ENCODE assay signal across 16 mouse cellular contexts in genomic region chr7:46313486-46313885, GRCm38 (mm10).
A peak's percentile ranks its signal among the peaks of the same experiment; 100 is the strongest.
DNase-seq lines count a peak whose midpoint lies in the region.
"Had no signal": no experiment of that assay in that cellular context is flagged by ENCODE, and none has a peak within 500 bp of the region (broad histone marks: within the 10 kb centered on the region; RNA-seq: fewer than 3 reads in every experiment).

No protein-coding gene starts in this region.

- peak; percentile 13 for DNase-seq in adrenal gland, adult 2 months
- DNase-seq in adrenal gland, adult 8-10 months = no peak
- peak; percentile 33 for DNase-seq in ES-CJ7 (ENCODE audit: low read depth, low spot score)
- peak; percentile 19 for DNase-seq in embryo, embryonic 10.5 days (ENCODE audit: low spot score)
- peak; percentile 28 for DNase-seq in forelimb bud, embryonic 11.5 days (ENCODE audit: low read depth, low spot score)
- DNase-seq in layer of hippocampus, adult 11-12 months (ENCODE audit: low spot score) = no peak
- no peak for DNase-seq in ovary, postnatal 10 days (ENCODE audit: low spot score)
- DNase-seq: cerebellum, adult 8-10 months; cerebellum, postnatal 36 days; gastrocnemius, postnatal 14 days; heart, adult 11 months; heart, postnatal 10 days; liver; lung, postnatal 36 days; right cerebral cortex, postnatal 4 days; thymus, postnatal 25 days had no signal

Comparison
In these comparisons a context has a peak if more than half of its experiments do, and no peak if none do; other contexts are left out.
1. DNase-seq: peak in adrenal gland, adult 2 months (single experiment), ES-CJ7 (single experiment), embryo, embryonic 10.5 days (single experiment) and forelimb bud, embryonic 11.5 days (single experiment); none in adrenal gland, adult 8-10 months (single experiment), layer of hippocampus, adult 11-12 months (single experiment) and ovary, postnatal 10 days (single experiment).